Mouse (Mus musculus) T-cell, adult 2 months (primary cell): ENCODE data around the gene Dera.

Experiments
- DNase-seq: peaks from one replicate; pipeline ENCODE4 v3.0.0; 2022; ENCODE audit warnings: low spot score

The Dera gene

DNA sequence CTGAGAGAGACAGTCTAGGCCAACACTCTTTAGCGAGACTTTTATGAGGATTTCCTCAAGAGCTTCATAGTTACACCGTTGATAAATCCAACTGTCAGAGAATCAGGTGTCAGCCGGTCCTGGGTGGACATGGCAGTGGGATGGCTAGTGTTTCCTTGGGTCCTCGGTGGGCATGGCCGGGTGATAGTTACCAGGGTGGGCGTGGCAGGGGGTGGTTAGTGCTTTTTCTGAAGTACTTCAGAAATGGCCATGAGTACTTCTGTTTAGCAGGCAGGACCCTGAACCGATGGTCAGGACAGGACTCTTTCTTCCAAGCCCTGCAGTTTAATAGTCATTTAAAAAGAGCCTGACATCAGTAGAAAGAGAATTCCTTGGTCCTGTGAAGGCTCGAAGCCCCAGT is 52.5 kb downstream of the Dera start:
- DNase-seq = no peak

DNA sequence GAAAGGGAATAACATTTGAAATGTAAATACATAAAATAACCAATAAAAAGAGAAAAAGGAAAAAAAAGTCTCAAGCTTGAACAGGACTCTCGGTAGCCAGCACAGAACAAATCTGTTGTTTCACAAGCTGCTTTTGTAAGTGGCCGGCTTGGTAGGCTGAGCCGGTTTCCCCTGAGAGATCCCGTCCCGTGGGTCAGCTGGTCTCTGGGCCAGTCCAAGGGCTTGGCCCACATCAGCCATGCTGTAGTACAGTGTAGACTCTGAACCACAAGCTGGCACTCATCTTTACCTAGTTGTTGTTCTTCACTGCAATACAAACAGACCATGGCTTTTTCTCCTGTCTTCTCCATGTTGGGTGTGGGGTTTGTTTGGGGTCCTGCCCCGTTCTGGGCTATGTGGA is 53.0 kb downstream of the Dera start:
- DNase-seq = no peak

DNA sequence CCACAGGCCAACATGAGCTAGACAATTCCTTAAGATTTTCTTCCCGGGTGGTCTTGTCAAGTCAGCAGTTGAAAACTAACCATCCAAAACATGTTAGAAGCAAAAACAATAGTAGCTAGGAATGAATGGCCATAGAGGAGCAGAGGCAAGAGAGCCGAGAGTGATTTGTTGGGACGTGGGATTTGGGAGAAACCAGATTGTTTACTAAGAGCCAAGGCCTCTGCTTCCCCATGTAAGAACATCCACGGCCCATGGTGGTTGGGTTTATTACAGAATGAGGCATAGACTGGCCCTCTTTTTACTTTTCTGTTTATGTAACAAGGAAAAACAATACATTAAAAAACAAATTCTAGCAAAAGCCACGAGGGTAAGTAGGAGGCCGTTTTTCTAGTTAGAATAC is 54.4 kb downstream of the Dera start:
- DNase-seq = no peak

DNA sequence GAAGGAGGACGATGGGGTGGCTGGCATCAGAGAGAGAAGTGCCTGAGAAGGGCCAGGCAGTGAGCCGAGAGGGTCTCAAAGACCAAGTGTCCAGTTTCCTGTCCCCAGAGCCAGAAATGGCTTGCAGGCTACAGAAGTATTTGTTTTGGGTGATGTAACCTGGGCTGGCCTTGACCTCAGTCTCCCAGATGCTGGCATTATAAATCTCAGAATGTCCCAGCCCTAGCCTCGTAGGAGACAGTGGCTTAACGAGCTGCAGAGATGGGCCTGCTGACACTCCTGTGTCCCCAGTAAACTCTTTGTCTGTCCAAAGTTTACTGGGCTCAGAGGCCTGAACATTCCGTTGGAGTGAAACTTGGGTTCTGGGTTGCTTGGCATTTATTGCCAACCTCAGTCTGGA is 55.8 kb downstream of the Dera start:
- DNase-seq = no peak

DNA sequence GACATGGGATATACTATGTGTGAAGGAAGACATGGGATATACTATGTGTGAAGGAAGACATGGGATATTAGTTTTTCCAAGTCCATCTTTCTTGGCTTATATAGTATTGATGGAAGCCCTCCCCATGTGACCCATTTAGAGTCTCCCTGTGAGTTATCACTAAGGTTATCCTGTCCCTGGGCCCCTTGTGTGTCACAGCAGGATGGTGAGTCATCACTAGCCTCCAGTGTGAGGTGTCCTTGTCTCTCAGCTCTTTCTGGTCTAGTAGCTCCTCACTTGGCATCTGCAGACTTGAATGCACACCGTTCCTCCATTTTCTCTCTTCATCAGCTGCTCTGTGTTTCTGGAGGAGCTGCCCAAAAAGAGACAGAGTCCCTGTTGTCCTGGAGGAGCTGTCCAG is 59.7 kb downstream of the Dera start:
- DNase-seq = no peak

DNA sequence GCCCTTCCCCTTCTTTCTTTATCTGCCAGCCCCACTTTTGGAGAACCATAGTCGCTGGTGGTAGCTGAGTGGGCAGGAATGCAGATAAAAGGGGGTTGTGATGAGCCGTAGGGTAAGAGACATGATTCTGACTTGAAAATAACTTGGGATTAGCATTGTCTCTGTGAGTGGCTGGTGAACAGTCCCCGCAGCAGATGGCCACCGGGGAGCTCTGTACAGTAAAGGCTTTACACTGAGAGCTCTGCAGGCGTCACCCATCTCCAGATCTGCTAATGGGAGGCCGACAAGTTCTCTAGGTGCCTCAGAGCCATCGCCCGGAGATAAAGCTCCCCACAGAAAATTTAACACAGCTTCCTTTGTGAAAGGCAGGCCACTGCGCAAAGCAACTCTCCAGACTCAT is 62.2 kb downstream of the Dera start:
- no peak for DNase-seq

DNA sequence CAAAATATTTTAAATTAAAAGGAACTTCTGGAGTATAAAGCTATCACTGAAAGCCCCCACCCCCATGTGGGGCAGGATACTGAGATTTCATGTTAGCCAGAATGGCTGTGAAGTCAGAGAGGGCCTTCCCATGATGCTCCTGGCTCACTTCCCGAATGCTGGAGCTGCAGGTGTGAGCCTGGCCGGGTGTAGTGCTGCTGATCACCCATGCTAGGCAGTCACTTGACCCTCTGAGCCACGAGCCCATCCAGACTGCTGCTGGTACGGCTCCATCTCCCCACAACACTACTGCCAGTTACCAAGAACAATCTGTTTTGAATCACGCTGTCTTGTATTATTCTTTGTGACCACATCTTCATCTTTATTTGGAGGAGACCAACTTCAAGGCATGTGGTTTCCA is 68.2 kb downstream of the Dera start:
- no peak for DNase-seq

DNA sequence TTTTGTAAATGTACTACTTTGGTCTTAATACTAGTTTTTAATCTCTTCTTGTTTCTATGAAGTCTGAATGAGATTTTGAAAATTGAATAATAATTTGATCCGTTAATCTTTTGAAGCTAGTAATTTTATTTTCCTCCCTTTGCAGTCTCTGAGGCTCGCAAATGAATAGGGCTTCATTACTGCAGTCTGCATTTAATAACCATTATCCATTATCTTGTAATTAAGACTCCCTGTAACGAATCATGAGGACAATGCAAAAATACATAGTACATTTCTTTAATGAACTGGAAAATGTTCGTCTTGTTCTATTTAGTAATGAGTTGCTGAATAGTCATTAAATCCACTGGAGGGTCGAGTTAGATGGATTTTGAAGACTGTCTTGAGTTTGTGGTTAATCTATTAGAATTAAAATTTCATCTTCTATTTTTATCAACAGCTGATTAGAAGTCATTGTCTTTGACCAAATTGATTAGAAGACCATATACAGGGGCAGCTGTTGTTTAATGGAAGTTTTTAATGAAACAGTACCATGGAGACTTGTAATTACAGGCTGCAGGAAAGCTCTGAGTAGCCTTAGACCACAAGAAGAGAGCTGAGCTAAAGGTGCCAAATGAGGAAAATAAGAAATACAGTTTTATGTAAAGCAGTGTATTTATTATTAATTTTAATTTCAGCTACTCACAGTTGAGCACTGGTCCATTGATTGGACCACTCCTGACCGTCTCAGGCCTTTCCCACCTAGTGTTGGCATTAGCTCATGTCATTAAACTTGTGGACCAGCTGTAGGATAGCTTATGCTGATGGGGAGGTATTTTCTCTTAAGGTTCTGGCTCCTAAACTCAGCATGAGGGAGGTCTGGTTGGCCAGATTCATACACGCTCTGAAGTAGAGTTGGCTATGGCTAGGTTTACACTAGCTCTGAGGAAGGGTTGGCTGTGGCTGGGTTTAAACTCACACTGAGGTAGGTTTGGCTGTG is 70.0 kb downstream of the Dera start:
- DNase-seq = no peak

DNA sequence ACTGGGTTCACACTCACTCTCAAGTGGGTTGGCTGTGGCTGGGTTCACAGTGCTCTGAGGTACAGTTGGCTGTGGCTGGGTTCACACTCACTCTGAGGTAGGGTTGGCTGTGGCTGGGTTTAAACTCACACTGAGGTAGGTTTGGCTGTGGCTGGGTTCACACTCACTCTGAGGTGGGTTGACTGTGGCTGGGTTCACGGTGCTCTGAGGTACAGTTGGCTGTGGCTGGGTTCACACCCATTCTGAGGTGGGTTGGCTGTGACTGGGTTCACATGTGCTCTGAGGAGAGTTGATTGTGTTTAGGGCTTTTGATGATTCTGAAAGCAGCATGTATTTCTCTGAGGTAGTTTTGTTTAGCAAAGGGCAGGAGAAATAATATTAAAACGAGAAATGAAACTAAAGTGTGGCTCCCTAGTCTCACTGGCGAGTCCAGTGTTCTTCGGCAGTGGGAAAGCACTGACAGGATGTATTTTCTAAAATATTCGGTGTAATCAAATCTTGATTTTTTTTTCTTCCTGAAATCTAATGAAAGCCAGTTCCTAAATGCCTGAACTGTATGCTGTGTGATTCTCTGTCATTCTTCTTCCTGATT is 70.8 kb downstream of the Dera start:
- no peak for DNase-seq

DNA sequence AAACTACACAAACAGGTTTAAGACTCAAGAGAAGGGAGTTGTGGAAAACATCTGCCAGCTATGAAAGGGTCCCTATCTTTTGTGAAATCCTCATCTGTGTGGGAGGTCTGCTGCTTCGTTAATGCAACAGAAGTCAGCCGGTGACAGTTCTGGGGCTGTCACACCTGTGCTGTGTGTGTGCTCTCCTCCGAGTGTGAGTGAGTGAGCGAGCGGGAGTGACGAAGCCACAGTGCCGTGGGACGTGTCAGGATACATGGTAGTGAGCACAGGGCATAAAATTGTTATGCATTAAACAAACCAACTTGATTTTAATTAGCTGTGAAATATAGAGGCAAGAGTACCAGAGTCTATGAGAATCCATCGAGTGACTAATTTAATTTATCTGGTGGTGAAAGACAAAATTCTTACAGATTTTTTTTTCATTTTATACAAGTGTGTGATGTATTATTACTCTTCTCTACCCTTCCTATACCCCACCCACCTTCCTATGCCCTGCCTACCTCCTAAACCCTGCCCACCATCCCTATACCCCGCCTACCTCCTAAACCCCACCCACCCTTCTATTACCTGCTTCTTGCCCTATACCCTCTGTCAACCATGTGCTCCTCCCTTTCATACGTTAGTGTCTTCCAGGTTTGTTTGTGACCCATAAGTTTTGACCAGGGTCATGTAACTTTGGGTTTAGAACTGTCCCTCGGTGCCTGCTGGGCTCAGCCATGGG is 74.9 kb downstream of the Dera start:
- no peak for DNase-seq

DNA sequence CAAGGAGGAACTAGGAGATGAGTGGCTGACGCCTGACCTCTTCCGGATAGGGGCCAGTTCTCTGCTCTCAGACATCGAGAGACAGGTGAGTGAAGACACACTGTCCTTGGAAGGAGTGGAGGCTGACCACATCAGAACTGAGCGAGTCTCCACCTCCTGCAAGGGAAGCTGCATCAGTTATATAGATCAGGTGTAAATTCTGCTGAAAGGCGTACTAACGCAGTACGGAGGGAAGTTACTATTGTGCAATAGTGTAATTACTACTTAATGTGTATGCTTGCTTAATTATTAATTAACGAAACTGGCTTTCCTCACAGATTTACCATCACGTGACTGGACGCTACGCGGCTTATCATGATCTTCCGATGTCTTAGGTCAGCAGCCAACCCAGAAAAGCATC is 82.5 kb downstream of the Dera start:
- no peak for DNase-seq

DNA sequence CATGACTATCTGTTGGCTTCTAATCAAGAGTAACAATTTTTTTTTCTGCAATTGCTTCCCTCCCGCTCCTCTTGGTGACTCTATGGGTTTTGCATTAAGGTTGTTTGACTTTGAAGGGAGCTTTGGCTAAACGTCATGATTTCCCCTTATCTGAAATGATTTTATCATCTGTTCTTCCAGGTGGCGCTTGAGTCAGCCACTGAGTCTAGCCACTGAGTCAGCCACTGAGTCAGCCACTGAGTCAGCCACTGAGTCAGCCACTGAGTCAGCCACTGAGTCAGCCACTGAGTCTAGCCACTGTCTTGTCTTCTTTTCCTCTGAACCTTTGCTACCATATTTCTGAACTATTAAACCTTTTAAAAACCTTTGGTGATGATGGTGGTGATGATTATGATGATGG is 89.0 kb downstream of the Dera start:
- DNase-seq = no peak

DNA sequence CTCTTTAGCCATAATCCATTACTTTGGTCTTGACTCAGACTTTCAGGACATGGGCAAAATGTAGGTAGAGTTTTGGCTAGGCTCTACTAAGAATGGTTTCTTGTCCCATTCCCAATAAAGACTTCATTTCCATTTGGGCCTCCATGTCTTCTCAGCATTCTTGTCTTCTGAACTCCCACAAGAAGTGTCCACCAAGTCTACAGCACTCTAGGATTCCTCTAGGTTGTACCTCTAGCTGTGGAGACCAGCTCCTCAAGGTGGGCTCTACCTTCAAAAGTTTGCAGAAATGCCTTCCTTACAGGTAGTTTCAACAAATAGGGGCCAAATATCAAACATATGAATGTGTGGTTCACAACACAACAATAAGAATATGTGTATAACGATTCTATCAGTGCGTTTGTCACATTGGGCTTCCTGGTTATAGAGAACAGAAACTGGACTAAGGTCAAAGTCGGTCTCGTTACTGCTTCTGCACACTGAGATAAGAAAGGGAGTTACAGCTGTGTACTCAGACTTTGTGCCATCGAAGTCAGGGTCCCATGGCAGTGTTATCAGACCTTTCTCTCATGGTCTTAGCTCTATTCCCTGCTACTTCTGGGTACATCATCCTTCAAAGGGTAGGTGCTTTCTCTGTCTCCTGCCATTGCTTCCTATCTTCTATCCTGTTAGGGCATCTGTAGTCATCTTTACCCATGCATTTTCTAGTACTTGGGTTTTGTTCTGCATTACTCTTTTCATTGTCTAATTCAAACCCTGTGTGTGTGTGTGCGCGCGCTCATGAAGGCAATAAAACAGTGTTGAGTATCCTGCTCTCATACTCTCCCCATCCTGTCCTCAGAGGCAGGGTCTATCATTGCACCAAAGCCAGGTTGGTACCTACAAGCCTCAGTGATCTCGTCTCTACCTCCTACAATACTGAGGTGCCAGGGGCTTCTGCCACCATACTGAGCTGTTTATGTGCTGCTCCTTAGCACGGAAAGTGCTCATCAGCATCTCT is 103.2 kb downstream of the Dera start:
- DNase-seq = no peak

DNA sequence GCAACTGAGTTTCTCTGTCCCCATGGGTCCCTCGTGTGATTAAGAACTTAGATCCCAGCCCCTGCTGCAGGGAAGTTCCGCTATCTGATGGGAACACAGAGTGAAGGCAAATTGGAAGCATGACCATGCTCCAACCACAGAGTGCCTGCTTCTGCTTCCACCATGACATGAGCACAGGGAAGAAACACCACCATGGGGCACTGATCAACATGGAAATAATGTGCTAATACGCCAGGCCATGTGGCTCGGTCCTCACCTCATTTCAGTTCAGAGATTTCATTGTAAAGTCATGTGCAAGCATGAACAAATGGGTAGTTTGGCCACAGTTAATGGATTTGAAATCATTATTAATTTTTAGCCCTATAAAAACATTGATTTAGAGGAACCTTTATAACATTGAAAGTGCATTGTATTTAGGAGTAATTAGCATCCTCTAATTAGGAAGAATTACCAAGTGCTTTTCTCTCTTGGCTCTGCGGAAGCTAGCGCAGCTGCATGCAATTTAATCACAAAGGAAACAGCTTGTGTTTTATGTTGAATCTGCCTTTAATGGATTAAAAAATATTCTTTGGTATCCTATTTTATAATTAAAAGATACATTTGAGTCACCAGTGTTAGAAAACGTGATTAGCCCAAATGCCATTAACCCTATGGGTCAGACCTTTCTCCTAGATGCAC is 115.7 kb downstream of the Dera start:
- DNase-seq = no peak

DNA sequence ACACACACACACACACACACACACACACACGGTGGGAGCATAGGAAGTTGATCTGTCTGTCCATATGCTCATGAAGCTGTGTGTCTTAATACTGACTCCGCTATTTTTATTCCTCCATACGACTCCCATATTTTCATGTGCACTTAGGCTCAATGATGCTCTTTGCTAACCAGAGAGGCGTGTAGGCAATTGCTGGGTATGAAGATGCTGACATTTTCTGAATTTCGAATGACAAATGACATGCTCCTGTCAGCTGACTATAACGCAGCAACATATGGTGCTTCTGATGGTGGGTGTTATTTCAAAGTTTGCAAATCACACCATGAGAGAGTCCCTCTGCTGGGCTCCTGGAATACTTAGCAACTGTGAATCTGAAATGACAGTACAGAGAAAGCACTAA is 116.3 kb downstream of the Dera start:
- DNase-seq = no peak

DNA sequence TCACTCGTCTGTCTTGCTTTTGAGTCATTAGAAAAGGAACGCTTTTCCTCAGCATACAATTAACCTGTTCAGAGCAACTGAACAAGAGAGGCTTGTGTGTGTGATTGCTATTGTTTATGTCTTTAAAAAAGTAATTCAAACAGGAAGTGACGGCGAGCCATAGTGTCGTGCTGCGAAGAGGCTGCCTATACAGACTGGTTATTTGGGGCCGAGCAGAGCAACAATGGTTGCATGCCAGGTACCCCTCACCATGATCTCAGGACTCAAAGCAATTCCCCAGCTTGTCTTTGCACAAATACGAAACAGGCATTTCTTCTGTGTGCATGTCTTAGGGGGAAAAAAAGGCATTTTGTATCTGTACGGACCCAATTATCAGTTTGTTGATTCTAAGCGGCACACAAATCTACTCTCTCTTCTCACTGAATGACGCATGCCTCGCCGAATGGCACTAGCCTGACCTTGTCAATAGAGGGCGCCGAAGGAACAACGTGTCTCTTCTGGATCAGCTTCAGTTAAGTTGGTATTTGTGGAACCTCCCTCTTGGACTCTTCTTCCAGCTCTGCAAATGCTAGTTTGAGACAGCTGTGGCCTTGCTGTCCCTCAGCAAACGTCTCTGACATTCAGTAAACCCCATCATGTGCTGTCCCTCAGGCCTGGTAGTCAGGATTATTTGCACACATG is 117.8 kb downstream of the Dera start:
- no peak for DNase-seq

DNA sequence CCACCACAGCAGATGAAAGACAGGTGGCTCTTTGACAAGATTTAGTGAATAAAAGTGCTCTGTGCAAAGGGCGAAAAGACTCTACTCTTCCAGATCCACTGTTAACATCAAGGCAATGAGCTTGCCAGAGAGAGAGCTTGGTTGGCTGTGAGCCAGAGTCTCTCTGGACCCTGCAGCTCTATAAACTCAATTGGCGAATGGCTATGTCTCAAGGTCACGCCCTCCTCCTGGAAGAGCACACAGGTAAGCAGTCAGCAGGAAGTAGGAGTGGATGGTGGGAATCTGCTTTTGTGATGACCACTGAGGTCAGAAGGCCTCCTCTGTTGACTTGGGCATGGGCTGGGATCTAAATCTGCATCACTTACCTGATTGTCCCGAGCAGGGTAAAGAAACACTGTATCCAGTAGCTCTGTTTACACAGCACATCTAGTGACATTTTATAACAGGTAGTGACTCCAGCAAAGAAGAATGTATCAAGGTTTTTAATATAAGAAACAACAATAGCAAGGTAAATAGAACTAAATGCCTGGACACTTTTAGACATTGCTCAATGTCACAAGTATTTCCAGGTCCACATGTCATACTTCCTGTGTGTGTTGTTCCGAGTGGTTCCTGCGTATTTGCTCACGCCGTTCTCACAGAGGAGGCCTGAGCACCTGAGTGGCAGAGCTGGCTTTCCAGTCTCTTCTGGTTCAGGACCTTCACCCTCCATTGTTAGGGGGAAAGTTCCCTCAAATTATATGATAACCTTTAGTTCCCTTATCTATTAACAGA is 120.3 kb downstream of the Dera start:
- DNase-seq = no peak

DNA sequence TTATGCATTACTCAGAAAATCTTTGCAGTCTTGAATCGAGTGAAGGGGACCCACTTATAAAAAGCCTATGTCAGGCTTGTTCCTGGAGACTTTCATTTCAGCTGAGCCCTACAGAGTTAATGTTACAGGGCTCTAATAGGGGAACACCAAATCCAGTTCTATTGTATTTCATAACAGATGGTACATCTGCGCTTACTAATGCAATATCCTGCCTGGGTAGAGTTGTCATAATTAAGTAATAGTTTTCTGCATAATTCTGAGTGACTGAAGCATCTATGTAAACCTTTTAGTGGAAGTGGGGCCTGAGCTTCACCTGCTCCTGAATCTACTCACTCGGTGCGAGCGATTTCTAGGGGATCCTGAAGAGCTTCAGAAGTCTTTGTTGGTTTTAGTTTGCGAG is 131.3 kb downstream of the Dera start:
- DNase-seq = no peak

DNA sequence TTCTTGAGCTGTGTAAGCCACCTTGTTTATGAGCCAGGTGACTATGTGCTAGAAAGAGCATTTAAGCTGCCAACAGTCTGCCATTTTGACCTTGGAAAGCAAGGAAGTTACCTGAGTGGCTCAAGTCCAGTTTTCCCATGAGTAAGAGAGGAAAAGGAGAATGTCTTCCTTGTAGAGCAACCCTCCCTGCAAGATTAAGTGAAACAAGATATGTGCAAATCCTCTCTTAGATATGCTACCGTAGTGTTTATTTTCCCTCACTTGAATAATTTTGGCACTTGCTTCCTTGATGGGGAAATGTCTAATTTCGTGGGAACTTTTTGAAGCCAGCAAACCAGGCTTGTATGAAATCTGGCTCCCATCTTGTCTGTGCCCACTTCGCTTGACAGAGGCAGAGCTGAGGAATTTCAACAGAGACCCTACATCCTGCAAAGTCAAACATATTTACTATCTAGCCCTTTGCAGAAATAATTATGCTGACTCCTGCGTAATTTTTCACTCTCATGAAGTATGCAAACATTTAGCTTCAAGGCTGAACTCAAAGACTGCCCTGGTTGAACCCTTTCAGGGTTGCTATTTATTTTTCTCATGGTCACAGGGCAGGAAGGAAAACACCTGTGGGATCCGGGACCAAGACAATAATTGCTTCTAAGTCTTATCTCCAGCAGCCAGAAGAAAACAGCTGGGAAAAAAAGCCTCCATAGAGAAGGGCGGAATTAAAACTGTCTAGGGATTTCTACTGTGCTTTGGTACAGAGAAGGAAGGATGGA is 132.0 kb downstream of the Dera start:
- no peak for DNase-seq
